Mouse (Mus musculus) R1 (cell line): ENCODE measurements at regions not wholly inside any gene's neighbourhood (a gene's known extent, or its start where the extent isn't known, plus 50 kb on each side); places are given as distances from the start of the nearest gene placed in this dataset.
A peak's percentile ranks its signal among the peaks of the same experiment; 100 is the strongest.

Experiments
- DNase-seq: peaks from one replicate; pipeline ENCODE4 v3.0.0-alpha.2; 2018; ENCODE audit warnings: low read depth, low spot score

DNA sequence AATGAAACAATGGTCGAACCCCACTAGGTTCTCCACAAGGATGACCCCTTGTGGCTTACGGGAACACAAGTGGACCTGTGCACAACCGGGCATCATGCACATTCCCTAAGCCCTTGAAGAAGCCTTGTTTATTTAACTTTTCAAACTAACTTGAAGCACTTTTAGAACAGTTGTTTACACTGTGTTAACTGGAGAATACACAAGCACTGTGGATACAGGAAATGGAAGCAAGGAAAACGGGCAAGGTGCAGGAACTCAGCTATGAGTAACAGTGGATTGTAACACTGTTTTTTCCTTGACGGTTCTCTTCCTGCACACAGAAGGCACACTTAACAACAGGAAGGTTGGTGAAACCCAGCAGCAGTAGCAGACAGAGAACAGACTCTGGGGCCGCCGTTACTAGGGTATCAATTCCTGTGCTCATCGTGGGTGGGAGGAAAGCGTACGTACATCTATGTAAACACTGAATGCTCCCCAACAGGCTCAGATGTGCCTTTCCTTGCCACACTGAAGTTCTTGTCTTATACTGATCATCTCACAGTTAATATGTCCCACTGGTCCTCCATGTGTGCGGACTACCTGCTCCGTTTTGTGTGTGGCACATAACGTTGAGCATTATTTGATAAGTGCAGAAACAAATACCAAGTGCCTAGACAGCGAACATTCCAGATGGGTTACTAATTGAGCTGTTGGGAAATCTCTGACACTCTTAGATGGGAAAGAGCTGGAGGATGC is 264.4 kb downstream of the Mpdz start:
- DNase-seq: peak; percentile 11

DNA sequence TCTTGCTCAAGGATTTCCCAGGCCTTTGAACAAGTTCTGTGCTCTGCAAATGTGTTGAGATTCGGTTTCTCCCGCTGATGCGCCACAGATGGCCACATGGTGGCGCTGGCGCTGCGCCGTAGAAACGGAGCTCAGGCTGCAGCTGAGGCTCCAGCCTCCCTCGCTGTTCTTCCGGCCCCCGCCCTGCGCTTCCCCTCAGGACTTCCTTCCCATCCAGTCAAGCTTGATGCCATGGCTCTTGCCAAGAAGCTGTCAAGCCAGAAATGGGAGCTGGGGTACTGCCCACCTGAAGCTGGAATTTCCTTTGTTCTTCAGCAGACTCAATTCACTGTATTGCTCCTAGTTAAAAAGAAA is 263.9 kb downstream of the Mpdz start:
- peak; percentile 76 for DNase-seq

DNA sequence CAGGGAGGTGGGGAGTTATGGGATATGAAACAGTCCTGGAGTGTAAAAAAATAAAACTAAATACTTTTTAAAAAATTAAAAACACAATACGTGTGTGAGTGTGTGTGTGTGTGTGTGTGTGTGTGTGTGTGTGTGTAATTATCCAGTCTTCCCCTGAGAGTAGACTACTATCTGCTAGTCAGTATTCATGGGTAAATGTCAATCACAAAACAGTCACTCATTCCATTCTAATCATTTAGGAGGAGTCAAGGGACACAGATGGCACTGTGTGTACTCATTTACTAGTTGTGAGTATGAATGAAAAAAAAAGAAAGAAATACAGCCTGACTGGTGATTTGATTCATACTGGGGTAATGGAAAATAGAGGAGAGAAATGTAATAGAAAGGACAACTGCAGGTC is 226.5 kb downstream of the Mpdz start:
- no peak for DNase-seq

DNA sequence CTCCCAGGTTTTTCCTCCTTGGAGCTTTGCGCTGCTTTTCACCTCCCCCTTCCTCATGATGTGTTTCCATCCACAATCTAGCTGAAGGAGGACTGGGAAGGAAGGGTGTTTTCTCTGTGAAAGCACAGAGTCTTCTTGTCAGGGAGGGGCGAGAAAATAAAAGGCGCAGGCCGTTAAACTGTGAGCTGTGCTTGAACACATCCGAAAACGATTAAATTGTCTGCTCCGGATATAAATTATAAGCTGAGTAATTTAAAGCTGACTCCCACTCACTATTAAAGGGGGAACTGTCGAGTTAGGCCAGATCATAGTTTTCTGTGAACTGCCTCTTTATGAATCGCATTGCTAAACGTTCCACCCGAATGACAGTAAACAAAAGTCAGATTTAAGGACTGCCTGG is 224.6 kb downstream of the Mpdz start:
- no peak for DNase-seq

DNA sequence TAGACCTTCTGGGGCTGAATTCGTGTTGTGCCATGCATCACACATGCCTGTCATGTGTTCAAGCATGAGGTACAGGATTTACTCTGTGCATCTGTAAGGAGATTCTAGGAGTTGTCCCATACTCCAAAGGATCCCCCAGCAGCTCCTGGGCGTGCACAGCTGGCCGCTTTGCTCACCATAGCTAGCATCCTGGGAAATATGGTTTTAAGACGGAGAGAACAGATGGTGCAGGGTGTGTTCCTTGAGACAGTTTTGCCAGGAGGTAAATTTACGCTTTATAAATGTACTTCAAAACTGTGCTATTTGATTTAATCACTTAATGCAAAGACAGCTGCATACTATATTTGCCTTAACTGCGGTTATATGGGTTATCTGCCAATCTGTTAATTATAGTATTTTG is 220.6 kb downstream of the Mpdz start:
- no peak for DNase-seq

DNA sequence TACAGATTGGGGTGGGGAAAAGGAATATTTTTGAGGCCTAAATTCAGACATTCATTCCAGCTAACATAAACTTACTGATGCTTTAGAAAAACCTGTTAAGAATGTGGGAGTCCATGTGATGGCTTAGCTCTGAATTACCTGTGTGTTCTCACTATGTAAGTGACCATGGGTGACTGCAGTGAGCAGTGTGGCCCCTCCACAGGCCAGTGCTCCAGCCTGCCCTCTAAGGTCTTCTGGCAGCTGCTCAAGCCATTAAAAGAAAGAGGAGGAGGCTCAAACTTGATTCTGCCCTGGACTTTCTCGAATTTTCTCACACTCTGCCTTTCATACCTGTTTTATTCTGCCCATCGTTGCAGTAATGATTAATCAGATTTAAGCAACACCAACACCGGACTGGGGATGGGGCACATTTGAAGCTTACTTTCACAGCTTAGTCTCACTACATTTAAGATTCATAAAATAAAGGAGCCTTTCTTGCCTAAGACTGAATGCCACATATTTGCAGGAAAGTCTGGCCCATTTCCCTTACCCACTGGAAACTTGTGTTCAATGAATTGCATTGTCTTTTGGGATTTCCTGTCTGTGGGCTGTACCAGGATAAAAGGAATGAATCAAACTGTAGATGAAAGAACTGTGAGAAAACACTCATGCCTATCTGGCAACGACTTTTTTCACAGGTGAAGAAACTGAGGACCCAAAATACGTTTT is 220.0 kb downstream of the Mpdz start:
- DNase-seq: no peak
